Mouse (Mus musculus) kidney, adult 2 months (tissue): Measurements from ENCODE around the gene Nfia. TPM values are rescaled to one million over a fixed set of nuclear protein-coding genes. Genes with fewer than 3 reads are reported as not detected.

Experiments used
- DNase-seq: peaks from one replicate; pipeline ENCODE4 v3.0.0; 2021
- H3K27ac ChIP-seq: fragments of 200-500 bp; 2 replicates; pipeline ENCODE4 v1.5.1; 2012; ENCODE audit warnings: low read depth, low read length, control low read depth, inconsistent platforms; ENCODE audit not compliant: insufficient read depth
- H3K27me3 ChIP-seq: fragments of 200-500 bp; replicated peaks from 2 replicates; pipeline ENCODE4 v1.6.1; 2012; ENCODE audit warnings: mild to moderate bottlenecking, moderate library complexity, low read length, inconsistent platforms; ENCODE audit not compliant: control insufficient read depth, insufficient read depth
- H3K36me3 ChIP-seq: fragments of 200-500 bp; 2 replicates; pipeline ENCODE4 v1.6.1; 2012; ENCODE audit warnings: mild to moderate bottlenecking, moderate library complexity, low read length, inconsistent platforms; ENCODE audit not compliant: control insufficient read depth, insufficient read depth
- H3K4me1 ChIP-seq: fragments of 200-500 bp; 2 replicates; pipeline ENCODE4 v1.6.1; 2011; ENCODE audit warnings: low read length; ENCODE audit not compliant: control insufficient read depth, insufficient read depth
- H3K4me3 ChIP-seq: fragments of 200-500 bp; 2 replicates; pipeline ENCODE4 v1.5.1; 2011; ENCODE audit warnings: mild to moderate bottlenecking, low read depth, low read length, control low read depth; ENCODE audit not compliant: insufficient read depth
- CTCF ChIP-seq: fragments of 200-500 bp; conservative IDR thresholded peaks from 2 replicates; pipeline ENCODE4 v1.5.1; 2011; ENCODE audit warnings: low read depth, mild to moderate bottlenecking, control low read depth, low read length, moderate library complexity, mixed read lengths; ENCODE audit not compliant: insufficient read depth, insufficient read length
- POLR2A ChIP-seq: fragments of 200-500 bp; IDR thresholded peaks from one replicate; pipeline ENCODE4 v1.6.1; 2011; ENCODE audit warnings: low read depth, low read length, control low read depth
- WGBS: fragments of 180-500 bp; shearing (Covaris S2); methylation state at CpG from one replicate; pipeline ENCODE4 v1.1.7; 2018; 5-methylcytosine and 5-hydroxymethylcytosine counted together
- polyA plus RNA-seq: library from polyadenylated mRNA; depleted of rRNA; stranded (reverse); fragments of >200 nt; gene quantifications from 2 replicates; pipeline ENCODE4 v1.2.3, GENCODE M21; 2012

Gene Nfia
- polyA plus RNA-seq, 1 experiment = 46.5 TPM

DNA sequence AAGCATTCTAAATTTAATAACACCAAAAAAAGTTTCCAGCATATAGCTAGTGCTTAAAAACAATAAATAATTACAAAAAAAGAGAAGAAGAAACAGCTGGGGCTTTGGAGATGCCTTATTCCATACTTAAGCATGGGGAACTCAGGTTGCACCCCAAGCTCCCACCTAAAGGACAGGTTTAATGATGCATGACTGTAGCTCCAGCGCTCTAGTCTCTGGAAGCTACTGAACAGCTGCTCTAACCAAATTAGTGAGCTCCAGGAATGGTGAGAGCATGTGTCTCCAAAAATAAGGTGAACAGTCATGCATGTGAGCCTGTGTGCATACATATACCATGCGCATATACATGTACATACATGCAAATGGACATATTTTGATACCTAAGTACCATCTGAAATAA lies 200.5 kb downstream of the Nfia start:
- Histone ChIP-seq H3K27me3 (no peaks in the 10 kb centered on the region), H3K4me1 (peaks cover 10% of the 10 kb centered on the region; the same call in 1 of the 2 replicates), H3K27ac (no peak overlapping the region), H3K36me3 (no peaks in the 10 kb centered on the region), H3K4me3 (no peak overlapping the region)
- TF ChIP-seq POLR2A = no peak
- TF ChIP-seq CTCF = no peak
- DNase-seq = no peak
- 62% methylated on average over 2 of the region's 2 CpGs for WGBS

DNA sequence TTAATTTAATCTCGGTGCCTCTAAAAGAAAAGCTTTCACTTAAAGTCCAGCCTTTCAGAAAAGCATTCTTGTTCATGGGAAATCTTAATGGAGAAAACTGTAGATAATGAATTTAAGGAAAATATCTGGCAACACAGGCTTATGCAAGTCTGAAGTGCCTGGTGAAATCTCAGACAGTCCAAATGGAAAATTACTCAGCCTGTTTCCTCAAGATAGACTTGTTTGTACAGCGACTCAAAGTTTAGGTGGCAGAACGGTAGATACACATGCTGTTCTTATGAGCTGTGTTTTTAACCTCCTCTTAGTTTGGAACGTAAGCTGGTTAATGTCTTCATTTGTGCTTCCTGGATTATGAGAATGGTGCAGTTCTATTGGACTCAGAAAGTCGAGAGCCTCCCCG lies 201.5 kb downstream of the Nfia start:
- no peaks in the 10 kb centered on the region for H3K36me3 ChIP-seq
- peak overlapping the region; percentile 31; the same call in 1 of the 2 replicates for H3K27ac ChIP-seq
- H3K4me1 ChIP-seq = peaks cover 10% of the 10 kb centered on the region; the same call in 1 of the 2 replicates
- 63% methylated on average over 6 of the region's 6 CpGs for WGBS
- no peaks in the 10 kb centered on the region for H3K27me3 ChIP-seq
- TF ChIP-seq CTCF (no peak), POLR2A (no peak)
- DNase-seq = no peak
- no peak overlapping the region for H3K4me3 ChIP-seq

DNA sequence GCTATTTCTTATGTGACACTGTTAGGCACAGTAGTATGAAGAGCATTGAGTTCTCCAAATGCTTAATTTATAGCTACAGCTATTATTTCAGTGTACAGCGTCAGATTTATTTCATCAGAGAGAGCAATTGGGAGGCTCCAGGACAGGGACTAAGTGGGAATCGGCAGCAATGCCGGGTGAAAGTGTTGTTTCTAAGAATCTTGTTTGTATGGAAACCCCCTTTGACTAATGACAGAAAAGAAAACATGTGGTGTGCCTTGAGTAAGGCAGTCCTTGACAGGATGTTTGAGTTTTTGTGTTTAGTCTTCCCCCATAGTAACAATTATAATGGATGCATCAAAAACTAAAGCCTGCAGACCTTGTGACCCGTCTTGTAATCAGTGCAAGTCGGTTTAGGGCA lies 204.4 kb downstream of the Nfia start:
- Histone ChIP-seq H3K36me3 (no peaks in the 10 kb centered on the region; the same call in 1 of the 2 replicates), H3K4me3 (no peak overlapping the region), H3K27me3 (no peaks in the 10 kb centered on the region), H3K4me1 (peaks cover 14% of the 10 kb centered on the region; the same call in 1 of the 2 replicates), H3K27ac (no peak overlapping the region)
- no peak for DNase-seq
- WGBS = 65% methylated on average over 5 of the region's 5 CpGs
- no peak for TF ChIP-seq POLR2A
- TF ChIP-seq CTCF = no peak

DNA sequence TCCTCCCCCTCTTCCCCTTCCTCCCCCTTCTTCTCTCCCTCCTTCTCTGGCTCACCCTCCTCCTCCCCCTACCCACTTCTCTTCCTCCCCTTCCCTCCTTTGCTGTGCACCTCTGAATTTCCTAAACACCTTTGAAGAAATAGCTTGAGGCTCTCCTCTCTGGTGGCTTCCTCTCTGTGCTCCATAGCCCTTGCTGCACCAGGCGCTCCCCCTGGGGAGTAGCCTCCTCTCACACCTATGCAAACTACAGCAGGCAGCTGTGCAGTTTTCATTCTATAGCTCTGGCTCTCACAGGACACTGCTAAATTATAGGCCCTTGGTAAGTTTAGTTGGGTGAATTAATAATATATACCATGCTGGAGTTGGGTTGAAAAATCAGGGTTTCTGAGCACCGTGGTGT lies 211.8 kb downstream of the Nfia start:
- no peaks in the 10 kb centered on the region for H3K27me3 ChIP-seq
- peaks cover 29% of the 10 kb centered on the region for H3K4me1 ChIP-seq
- WGBS = 97% methylated on average over 2 of the region's 2 CpGs
- H3K27ac ChIP-seq = no peak overlapping the region
- no peaks in the 10 kb centered on the region for H3K36me3 ChIP-seq
- TF ChIP-seq POLR2A = no peak
- no peak for TF ChIP-seq CTCF
- no peak overlapping the region for H3K4me3 ChIP-seq
- no peak for DNase-seq

DNA sequence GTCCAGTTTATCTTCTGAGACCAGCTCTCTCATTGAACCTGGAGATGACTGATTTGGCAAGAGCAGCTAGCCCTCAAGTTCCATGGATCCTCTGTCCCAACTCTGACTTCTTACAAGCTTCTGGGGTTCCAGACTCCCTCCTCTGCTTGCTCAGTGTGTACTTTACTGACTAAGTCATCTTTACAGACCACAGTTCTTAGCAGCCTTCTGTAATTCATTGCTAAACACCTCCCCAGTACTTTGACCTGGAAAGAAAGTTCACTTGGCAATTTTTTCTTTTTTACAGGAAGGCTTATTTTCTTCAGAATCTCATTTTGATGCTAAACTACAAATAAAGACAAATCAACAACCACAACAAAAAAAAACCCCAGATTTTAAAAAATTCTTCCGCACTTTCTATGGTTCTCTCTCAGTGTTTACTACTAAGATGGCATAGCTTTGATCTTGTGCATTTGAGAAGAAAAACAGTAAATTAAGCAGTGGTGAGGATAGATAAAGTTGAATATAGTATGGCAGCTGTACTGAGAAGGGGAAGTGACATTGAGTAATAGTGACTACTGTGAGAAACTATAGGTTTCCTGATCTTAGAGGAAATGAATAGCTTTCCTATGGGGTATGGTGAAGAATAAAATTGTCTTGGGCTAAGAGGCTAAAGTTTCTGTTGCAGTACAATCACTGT lies 213.7 kb downstream of the Nfia start:
- H3K36me3 ChIP-seq = no peaks in the 10 kb centered on the region
- TF ChIP-seq POLR2A = no peak
- no peak for TF ChIP-seq CTCF
- DNase-seq = peak; percentile 85
- H3K4me1 ChIP-seq = peaks cover 29% of the 10 kb centered on the region
- H3K27me3 ChIP-seq = no peaks in the 10 kb centered on the region
- peak overlapping the region; percentile 91 for H3K27ac ChIP-seq
- WGBS = 65% methylated on average over 1 of the region's 1 CpGs
- H3K4me3 ChIP-seq = no peak overlapping the region

DNA sequence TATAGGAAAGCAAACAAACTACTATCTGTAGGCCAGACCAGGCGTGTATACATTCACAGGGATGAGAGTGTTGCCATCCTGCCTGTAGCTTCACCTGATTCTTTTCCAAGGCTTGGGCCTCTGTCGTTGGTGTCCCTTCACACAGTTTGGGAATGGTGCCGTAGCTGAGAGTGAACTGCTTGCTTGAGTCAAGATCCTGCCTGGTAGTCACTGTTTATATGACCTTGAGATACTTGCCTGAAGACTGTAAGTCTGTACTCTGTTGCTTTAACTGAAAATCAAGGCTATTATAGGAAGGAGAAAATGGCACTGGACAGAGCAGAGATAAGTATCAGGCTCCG lies 214.2 kb downstream of the Nfia start:
- Histone ChIP-seq H3K4me1 (peaks cover 27% of the 10 kb centered on the region), H3K36me3 (no peaks in the 10 kb centered on the region), H3K4me3 (no peak overlapping the region), H3K27me3 (no peaks in the 10 kb centered on the region), H3K27ac (peak overlapping the region; percentile 89)
- WGBS = 56% methylated on average over 4 of the region's 4 CpGs
- TF ChIP-seq POLR2A = no peak
- TF ChIP-seq CTCF = no peak
- no peak for DNase-seq

DNA sequence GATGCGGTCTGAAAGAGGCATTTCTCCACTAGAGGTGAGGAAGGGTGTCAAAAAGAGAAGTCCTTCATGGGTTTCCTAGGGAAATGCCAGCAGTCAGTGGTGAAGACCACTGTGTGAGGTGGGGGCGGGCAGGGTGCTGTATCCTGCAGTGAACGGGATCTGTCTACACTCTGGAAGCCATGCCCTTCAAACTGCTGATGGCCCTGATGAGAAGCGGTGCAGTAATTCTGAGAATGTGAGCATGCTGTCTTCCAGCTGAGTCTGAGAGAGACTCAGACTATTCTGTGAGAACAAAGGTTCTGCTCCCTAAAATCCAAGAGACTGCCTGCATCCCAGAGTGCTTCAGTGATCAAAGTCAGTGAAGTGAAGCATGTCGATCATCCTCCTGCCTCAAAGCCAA lies 216.2 kb downstream of the Nfia start:
- H3K4me3 ChIP-seq = no peak overlapping the region
- no peaks in the 10 kb centered on the region for H3K27me3 ChIP-seq
- DNase-seq = peak; percentile 36
- H3K4me1 ChIP-seq = peaks cover 28% of the 10 kb centered on the region
- TF ChIP-seq CTCF = no peak
- TF ChIP-seq POLR2A = no peak
- WGBS = 63% methylated on average over 5 of the region's 5 CpGs
- H3K27ac ChIP-seq = no peak overlapping the region
- no peaks in the 10 kb centered on the region for H3K36me3 ChIP-seq

DNA sequence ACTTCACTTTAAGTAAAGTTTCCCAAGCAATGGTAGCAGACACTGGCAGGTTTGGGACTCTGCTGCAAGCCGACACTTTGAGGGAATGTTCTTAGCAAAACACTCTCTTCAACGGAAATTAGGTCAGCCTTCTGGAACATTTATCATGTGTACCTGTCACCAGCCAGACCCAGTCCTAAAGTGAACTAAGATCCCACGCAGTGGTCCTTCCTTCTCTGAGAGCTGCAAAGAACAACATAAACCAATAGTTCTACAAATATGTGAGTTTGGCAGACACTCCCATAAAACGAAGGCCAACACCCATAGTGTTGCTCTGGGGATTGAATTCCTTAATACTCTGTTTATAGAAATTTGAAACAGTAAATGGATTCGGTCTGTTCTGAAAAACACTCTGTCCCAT lies 217.9 kb downstream of the Nfia start:
- H3K27ac ChIP-seq = no peak overlapping the region
- no peaks in the 10 kb centered on the region for H3K36me3 ChIP-seq
- H3K4me1 ChIP-seq = peaks cover 19% of the 10 kb centered on the region
- no peak for TF ChIP-seq POLR2A
- TF ChIP-seq CTCF = no peak
- WGBS = 16% methylated on average over 5 of the region's 5 CpGs
- no peak overlapping the region for H3K4me3 ChIP-seq
- no peaks in the 10 kb centered on the region for H3K27me3 ChIP-seq
- peak; percentile 52 for DNase-seq
